Mouse (Mus musculus): Measurements from ENCODE around the gene Klrk1. TPM values are rescaled to one million over a fixed set of nuclear protein-coding genes. Genes with fewer than 3 reads are reported as not detected.

Gene Klrk1
- polyA plus RNA-seq, 1 experiment: 0.49 TPM

- no peak for DNase-seq
- no peak for TF ChIP-seq CTCF (IDR thresholded peaks at IDR 0.05; ENCODE audit: insufficient read depth, low read length)
- no peak for TF ChIP-seq POLR2A (IDR thresholded peaks at IDR 0.05; ENCODE audit: borderline replicate concordance, extremely low read depth, low read depth, low read length)
- 90% methylated on average over 8 of the region's 8 CpGs for WGBS
- H3K4me3 ChIP-seq (replicated peaks; ENCODE audit: extremely low read depth, low read depth, low read length): no peak within 1 kb of the TSS
- no peaks in the 10 kb centered on the region for H3K4me1 ChIP-seq (ENCODE audit: control insufficient read depth, insufficient read depth, low read length)
Measured at GRCm38 (mm10) chr6:129577605-129578004, 46.1 kb downstream of the Klrk1 start, which contains the start of gene Klre1. Gene Klre1, plus strand, starts transcription at chr6:129577905.

- 7% methylated on average over 2 of the region's 2 CpGs for WGBS
- H3K4me3 ChIP-seq (replicated peaks; ENCODE audit: extremely low read depth, low read depth, low read length): no peak overlapping the region
- no peaks in the 10 kb centered on the region for H3K4me1 ChIP-seq (ENCODE audit: control insufficient read depth, insufficient read depth, low read length)
- no peak for DNase-seq
- TF ChIP-seq CTCF (IDR thresholded peaks at IDR 0.05; ENCODE audit: insufficient read depth, low read length) (no peak), POLR2A (IDR thresholded peaks at IDR 0.05; ENCODE audit: borderline replicate concordance, extremely low read depth, low read depth, low read length) (no peak)
Measured at GRCm38 (mm10) chr6:129575315-129575714, 48.3 kb downstream of the Klrk1 start.

GRCm38 (mm10) chr6:129565257-129565656, 58.4 kb downstream of the Klrk1 start:
- Histone ChIP-seq H3K4me1 (ENCODE audit: control insufficient read depth, insufficient read depth, low read length) (no peaks in the 10 kb centered on the region), H3K4me3 (replicated peaks; ENCODE audit: extremely low read depth, low read depth, low read length) (no peak overlapping the region)
- TF ChIP-seq POLR2A (IDR thresholded peaks at IDR 0.05; ENCODE audit: borderline replicate concordance, extremely low read depth, low read depth, low read length) (no peak), CTCF (IDR thresholded peaks at IDR 0.05; ENCODE audit: insufficient read depth, low read length) (no peak)
- WGBS: 69% methylated on average over 2 of the region's 2 CpGs
- no peak for DNase-seq

Other genes with a start within 250 kb of the Klrk1 start
- 1.2 and 1.5 TPM in 2 replicates for gene Clec12b, start 238.0 kb downstream of the Klrk1 start, polyA plus RNA-seq (2012; rRNA removed)
- gene Clec1b, start 226.6 kb downstream of the Klrk1 start, polyA plus RNA-seq (2012; rRNA removed): 1.9 and 2.7 TPM in 2 replicates
- 2.2 and 2.7 TPM in 2 replicates for gene Clec9a, start 215.0 kb downstream of the Klrk1 start, polyA plus RNA-seq (2012; rRNA removed)
- 30.1 and 38.1 TPM in 2 replicates for gene Clec1a, start 171.9 kb downstream of the Klrk1 start, polyA plus RNA-seq (2012; rRNA removed)
- 2.5 and 3.3 TPM in 2 replicates for gene Olr1, start 116.7 kb downstream of the Klrk1 start, polyA plus RNA-seq (2012; rRNA removed)
- gene Tmem52b, start 111.3 kb downstream of the Klrk1 start, polyA plus RNA-seq (2012; rRNA removed): 0.17 and 0.26 TPM in 2 replicates
- 101 and 107 TPM in 2 replicates for gene Gabarapl1, start 90.7 kb downstream of the Klrk1 start, polyA plus RNA-seq (2012; rRNA removed)
- 0.63 and 0.67 TPM in 2 replicates for gene Klre1, start 46.0 kb downstream of the Klrk1 start, polyA plus RNA-seq (2012; rRNA removed)
- gene Klrd1, start 32.1 kb downstream of the Klrk1 start, polyA plus RNA-seq (2012; rRNA removed): 1.2 and 1.4 TPM in 2 replicates
- 0.66 TPM in 1 of 2 replicates, not detected in the other for gene Klrc3, start 19.5 kb upstream of the Klrk1 start, polyA plus RNA-seq (2012; rRNA removed)
- 0.52 and 0.76 TPM in 2 replicates for gene Klrc2, start 36.8 kb upstream of the Klrk1 start, polyA plus RNA-seq (2012; rRNA removed)
- gene Klrc1, start 55.1 kb upstream of the Klrk1 start, polyA plus RNA-seq (2012; rRNA removed): 0.68 and 0.75 TPM in 2 replicates
- not detected in 2 replicates for gene Klri1, start 93.3 kb upstream of the Klrk1 start, polyA plus RNA-seq (2012; rRNA removed)
- 0.20 and 0.28 TPM in 2 replicates for gene Klri2, start 116.6 kb upstream of the Klrk1 start, polyA plus RNA-seq (2012; rRNA removed)
- not detected in 2 replicates for gene Gm156, start 160.4 kb upstream of the Klrk1 start, polyA plus RNA-seq (2012; rRNA removed)
- not detected in 2 replicates for gene Gm17631, start 238.8 kb upstream of the Klrk1 start, polyA plus RNA-seq (2012; rRNA removed)